Mouse (Mus musculus): ENCODE results near the gene Ppm1f. TPM values are rescaled to one million over a fixed set of nuclear protein-coding genes. Genes with fewer than 3 reads are reported as not detected.
A peak's percentile ranks its signal among the peaks of the same experiment; 100 is the strongest.
"Not testable (repeated sequence)": the region's sequence is repeated elsewhere in the genome, so short reads cannot be mapped to it uniquely, and the experiment has no call there.

Gene Ppm1f
- polyA plus RNA-seq, 1 experiment from 2014 or later, result 22.1 TPM

DNA sequence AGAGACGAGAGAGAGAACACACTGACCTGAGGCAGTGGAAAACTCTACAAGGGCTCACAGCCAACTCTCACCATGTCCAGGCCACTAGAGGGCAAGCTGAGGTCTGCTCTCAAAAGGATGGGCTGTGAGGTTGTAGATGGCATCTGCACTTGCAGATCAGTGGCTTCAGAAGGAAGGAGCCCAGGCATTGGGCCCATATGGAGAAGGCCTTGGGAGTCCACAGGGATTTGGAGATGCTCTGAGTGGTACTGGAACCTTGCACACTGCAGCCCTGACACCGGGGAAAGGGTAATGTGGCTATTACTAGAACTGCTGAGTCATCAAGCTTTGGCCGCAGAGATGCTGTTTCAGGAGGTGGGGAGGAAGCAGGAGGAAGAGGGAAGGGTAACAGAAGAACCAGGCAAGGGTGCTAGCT, 24.8 kb downstream of the Ppm1f start:
- no peaks in the 10 kb centered on the region for H3K27me3 ChIP-seq (ENCODE audit: control insufficient read depth, insufficient read depth, low read length)
- no peak for DNase-seq (ENCODE audit: low spot score)
- no peak for ATAC-seq (replicated peaks; ENCODE audit: low FRiP score)
- WGBS, result 80% methylated on average over 3 of the region's 3 CpGs
- no peak overlapping the region for H3K4me2 ChIP-seq (ENCODE audit: low read depth, low read length, severe bottlenecking)
- H3K4me1 ChIP-seq (replicated peaks; ENCODE audit: control insufficient read depth, insufficient read depth, low read length), result no peaks in the 10 kb centered on the region
- H3K36me3 ChIP-seq (ENCODE audit: control insufficient read depth, insufficient read depth, low read length), result peaks cover 9% of the 10 kb centered on the region
- no peak overlapping the region for H3K4me3 ChIP-seq (ENCODE audit: low read depth, low read length)
- no peak overlapping the region for H3K9ac ChIP-seq (ENCODE audit: low read length)
- H3K27ac ChIP-seq (ENCODE audit: low read depth, low read length), result no peak overlapping the region
- H3K9me3 ChIP-seq (ENCODE audit: control insufficient read depth, low read length), result no peaks in the 10 kb centered on the region

DNA sequence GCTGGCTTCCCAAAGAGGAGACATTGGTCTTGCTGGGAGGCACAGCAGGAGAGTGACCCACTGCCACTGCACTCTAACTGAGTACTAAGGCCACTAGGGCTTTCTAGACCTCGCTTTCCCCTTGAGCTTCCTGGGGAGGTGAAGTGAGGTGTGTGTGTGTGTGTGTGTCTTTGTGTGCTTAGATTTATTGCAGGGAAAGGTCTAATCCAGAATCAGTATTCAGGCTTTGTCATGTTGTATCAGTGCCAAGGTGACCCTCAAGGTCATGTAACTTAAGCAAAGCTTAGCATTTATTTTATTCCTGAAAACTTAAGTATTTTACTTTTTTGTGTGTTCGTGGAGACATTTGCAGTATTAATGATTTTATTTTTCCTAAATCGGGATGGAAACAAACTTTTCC, 28.2 kb downstream of the Ppm1f start:
- no peak overlapping the region for H3K4me2 ChIP-seq (ENCODE audit: low read depth, low read length, severe bottlenecking)
- ATAC-seq (replicated peaks; ENCODE audit: low FRiP score), result no peak
- DNase-seq (ENCODE audit: low spot score), result no peak
- over 99% methylated on average over 3 of the region's 3 CpGs for WGBS
- H3K4me1 ChIP-seq (replicated peaks; ENCODE audit: control insufficient read depth, insufficient read depth, low read length), result no peaks in the 10 kb centered on the region
- peaks cover 6% of the 10 kb centered on the region; the same call in 1 of the 2 replicates for H3K36me3 ChIP-seq (ENCODE audit: control insufficient read depth, insufficient read depth, low read length)
- H3K9ac ChIP-seq (ENCODE audit: low read length), result no peak overlapping the region
- no peak overlapping the region for H3K27ac ChIP-seq (ENCODE audit: low read depth, low read length)
- no peaks in the 10 kb centered on the region for H3K27me3 ChIP-seq (ENCODE audit: control insufficient read depth, insufficient read depth, low read length)
- no peak overlapping the region for H3K4me3 ChIP-seq (ENCODE audit: low read depth, low read length)
- no peaks in the 10 kb centered on the region for H3K9me3 ChIP-seq (ENCODE audit: control insufficient read depth, low read length)

DNA sequence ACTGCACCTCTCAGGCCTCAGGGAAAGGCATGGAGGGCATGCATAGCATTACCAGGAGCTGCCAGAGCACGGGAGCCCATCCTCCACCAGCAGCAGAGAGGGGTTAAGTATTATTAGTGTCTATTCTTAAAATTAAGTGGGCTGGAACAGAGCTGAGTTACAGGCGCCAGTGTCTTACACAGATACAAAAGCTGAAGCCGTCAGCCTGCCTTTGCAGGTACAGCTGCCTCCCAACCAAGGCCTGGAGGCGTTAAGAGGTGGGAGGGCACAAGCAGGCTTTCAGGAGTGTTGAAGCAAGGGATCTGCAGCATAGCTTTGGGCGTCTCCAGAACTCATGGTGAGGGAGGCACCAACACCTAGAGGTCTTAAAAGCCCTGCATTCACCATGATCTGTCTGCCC, 30.3 kb downstream of the Ppm1f start:
- DNase-seq (ENCODE audit: low spot score) (no peak), ATAC-seq (replicated peaks; ENCODE audit: low FRiP score) (no peak)
- Histone ChIP-seq H3K9me3 (ENCODE audit: control insufficient read depth, low read length) (no peaks in the 10 kb centered on the region), H3K27me3 (ENCODE audit: control insufficient read depth, insufficient read depth, low read length) (no peaks in the 10 kb centered on the region), H3K4me1 (replicated peaks; ENCODE audit: control insufficient read depth, insufficient read depth, low read length) (no peaks in the 10 kb centered on the region), H3K36me3 (ENCODE audit: control insufficient read depth, insufficient read depth, low read length) (peaks cover 6% of the 10 kb centered on the region; the same call in 1 of the 2 replicates), H3K4me3 (ENCODE audit: low read depth, low read length) (no peak overlapping the region), H3K9ac (ENCODE audit: low read length) (no peak overlapping the region), H3K4me2 (ENCODE audit: low read depth, low read length, severe bottlenecking) (no peak overlapping the region), H3K27ac (ENCODE audit: low read depth, low read length) (no peak overlapping the region)
- 24% methylated on average over 5 of the region's 5 CpGs for WGBS

GRCm38 (mm10) chr16:16928908-16929307, 32.6 kb downstream of the Ppm1f start:
- ATAC-seq (replicated peaks; ENCODE audit: low FRiP score), result 0 out of 2 replicates have a peak, but pooled peaks have one; percentile 44
- not testable (repeated sequence) for H3K27me3 ChIP-seq (ENCODE audit: control insufficient read depth, insufficient read depth, low read length); H3K36me3 ChIP-seq (ENCODE audit: control insufficient read depth, insufficient read depth, low read length); H3K4me2 ChIP-seq (ENCODE audit: low read depth, low read length, severe bottlenecking); H3K4me1 ChIP-seq (replicated peaks; ENCODE audit: control insufficient read depth, insufficient read depth, low read length); H3K4me3 ChIP-seq (ENCODE audit: low read depth, low read length); H3K27ac ChIP-seq (ENCODE audit: low read depth, low read length); H3K9me3 ChIP-seq (ENCODE audit: control insufficient read depth, low read length); DNase-seq (ENCODE audit: low spot score); H3K9ac ChIP-seq (ENCODE audit: low read length)
- WGBS, result 71% methylated on average over 3 of the region's 3 CpGs

DNA sequence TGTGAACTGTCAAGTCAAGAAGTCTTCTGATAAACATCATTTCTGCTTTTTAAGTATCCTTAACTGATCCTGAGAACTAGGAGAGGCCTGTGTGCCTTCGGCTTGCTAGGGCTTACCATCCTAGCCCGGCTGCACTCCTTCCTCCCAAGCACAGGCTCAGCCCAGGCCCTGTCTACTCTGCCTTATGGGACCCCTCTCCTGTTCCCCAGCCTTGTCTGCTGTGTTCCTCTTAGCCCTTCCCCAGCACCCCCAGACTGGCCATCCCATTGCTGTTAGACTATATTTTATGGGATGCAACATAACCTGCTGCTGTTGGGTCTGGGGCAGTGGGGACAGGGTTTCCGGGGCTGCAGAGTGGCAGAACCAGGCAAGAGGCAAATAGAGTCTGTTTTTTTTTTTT, 34.1 kb downstream of the Ppm1f start:
- Histone ChIP-seq H3K9me3 (ENCODE audit: control insufficient read depth, low read length) (no peaks in the 10 kb centered on the region), H3K36me3 (ENCODE audit: control insufficient read depth, insufficient read depth, low read length) (no peaks in the 10 kb centered on the region), H3K4me2 (ENCODE audit: low read depth, low read length, severe bottlenecking) (no peak overlapping the region), H3K4me1 (replicated peaks; ENCODE audit: control insufficient read depth, insufficient read depth, low read length) (no peaks in the 10 kb centered on the region), H3K27me3 (ENCODE audit: control insufficient read depth, insufficient read depth, low read length) (no peaks in the 10 kb centered on the region), H3K27ac (ENCODE audit: low read depth, low read length) (no peak overlapping the region), H3K4me3 (ENCODE audit: low read depth, low read length) (no peak overlapping the region), H3K9ac (ENCODE audit: low read length) (no peak overlapping the region)
- ATAC-seq (replicated peaks; ENCODE audit: low FRiP score) (no peak), DNase-seq (ENCODE audit: low spot score) (no peak)
- 92% methylated on average over 3 of the region's 3 CpGs for WGBS

- Histone ChIP-seq H3K27me3 (ENCODE audit: control insufficient read depth, insufficient read depth, low read length) (no peaks in the 10 kb centered on the region), H3K9me3 (ENCODE audit: control insufficient read depth, low read length) (no peaks in the 10 kb centered on the region), H3K4me2 (ENCODE audit: low read depth, low read length, severe bottlenecking) (no peak overlapping the region), H3K4me1 (replicated peaks; ENCODE audit: control insufficient read depth, insufficient read depth, low read length) (no peaks in the 10 kb centered on the region), H3K27ac (ENCODE audit: low read depth, low read length) (no peak overlapping the region), H3K4me3 (ENCODE audit: low read depth, low read length) (no peak overlapping the region), H3K36me3 (ENCODE audit: control insufficient read depth, insufficient read depth, low read length) (no peaks in the 10 kb centered on the region), H3K9ac (ENCODE audit: low read length) (no peak overlapping the region)
- ATAC-seq (replicated peaks; ENCODE audit: low FRiP score), result no peak
- no peak for DNase-seq (ENCODE audit: low spot score)
- 84% methylated on average over 5 of the region's 5 CpGs for WGBS
Observed at GRCm38 (mm10) chr16:16930810-16931296, 34.6 kb downstream of the Ppm1f start.

DNA sequence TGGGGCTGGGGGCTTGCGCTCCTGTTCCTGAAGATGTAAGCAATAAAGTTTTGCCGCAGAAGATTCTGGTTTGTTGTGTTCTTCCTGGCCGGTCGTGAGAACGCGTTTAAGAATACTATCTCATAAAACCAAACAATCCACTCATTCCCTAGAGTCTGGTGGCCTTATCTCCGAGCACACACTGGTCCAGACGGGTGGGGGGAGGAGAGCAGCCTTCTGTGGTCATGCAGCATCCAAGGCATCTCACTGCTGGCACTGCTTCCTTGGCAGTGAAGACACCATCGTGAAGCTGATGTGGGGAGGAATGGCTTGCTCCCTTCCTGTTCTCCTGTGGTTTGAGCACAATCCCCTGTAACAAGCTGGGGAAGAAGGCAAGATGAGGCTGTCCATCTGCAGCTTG, 43.3 kb downstream of the Ppm1f start:
- no peak overlapping the region for H3K9ac ChIP-seq (ENCODE audit: low read length)
- no peak overlapping the region for H3K4me3 ChIP-seq (ENCODE audit: low read depth, low read length)
- WGBS, result 91% methylated on average over 9 of the region's 9 CpGs
- no peak overlapping the region for H3K27ac ChIP-seq (ENCODE audit: low read depth, low read length)
- ATAC-seq (replicated peaks; ENCODE audit: low FRiP score) (no peak), DNase-seq (ENCODE audit: low spot score) (no peak)
- no peaks in the 10 kb centered on the region; the same call in 1 of the 2 replicates for H3K9me3 ChIP-seq (ENCODE audit: control insufficient read depth, low read length)
- H3K27me3 ChIP-seq (ENCODE audit: control insufficient read depth, insufficient read depth, low read length), result no peaks in the 10 kb centered on the region
- no peaks in the 10 kb centered on the region for H3K4me1 ChIP-seq (replicated peaks; ENCODE audit: control insufficient read depth, insufficient read depth, low read length)
- no peak overlapping the region for H3K4me2 ChIP-seq (ENCODE audit: low read depth, low read length, severe bottlenecking)
- no peaks in the 10 kb centered on the region for H3K36me3 ChIP-seq (ENCODE audit: control insufficient read depth, insufficient read depth, low read length)

DNA sequence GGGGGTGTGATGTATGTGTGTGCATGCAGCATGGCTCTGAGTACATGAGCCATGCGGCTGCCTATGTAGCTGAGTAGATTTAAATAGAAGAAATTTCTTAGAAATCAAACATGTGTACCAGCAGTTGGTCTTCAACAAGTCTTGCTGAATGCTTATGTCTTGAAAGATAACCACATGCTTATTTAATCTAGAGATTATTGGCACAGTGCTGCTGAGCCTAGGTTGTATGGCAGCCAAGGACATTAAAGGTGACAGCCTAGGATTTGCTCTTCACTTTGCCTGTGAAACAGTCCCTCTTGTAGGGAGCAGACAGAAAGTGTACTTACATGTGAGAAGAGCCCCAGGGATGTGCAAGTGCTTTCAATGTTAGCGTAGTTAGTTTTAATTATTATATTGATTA, 44.8 kb downstream of the Ppm1f start:
- Histone ChIP-seq H3K4me3 (ENCODE audit: low read depth, low read length) (no peak overlapping the region), H3K27ac (ENCODE audit: low read depth, low read length) (no peak overlapping the region), H3K9ac (ENCODE audit: low read length) (no peak overlapping the region), H3K4me2 (ENCODE audit: low read depth, low read length, severe bottlenecking) (no peak overlapping the region), H3K27me3 (ENCODE audit: control insufficient read depth, insufficient read depth, low read length) (no peaks in the 10 kb centered on the region), H3K4me1 (replicated peaks; ENCODE audit: control insufficient read depth, insufficient read depth, low read length) (no peaks in the 10 kb centered on the region), H3K9me3 (ENCODE audit: control insufficient read depth, low read length) (no peaks in the 10 kb centered on the region; the same call in 1 of the 2 replicates), H3K36me3 (ENCODE audit: control insufficient read depth, insufficient read depth, low read length) (no peaks in the 10 kb centered on the region)
- WGBS, result 93% methylated on average over 2 of the region's 2 CpGs
- ATAC-seq (replicated peaks; ENCODE audit: low FRiP score) (no peak), DNase-seq (ENCODE audit: low spot score) (no peak)

DNA sequence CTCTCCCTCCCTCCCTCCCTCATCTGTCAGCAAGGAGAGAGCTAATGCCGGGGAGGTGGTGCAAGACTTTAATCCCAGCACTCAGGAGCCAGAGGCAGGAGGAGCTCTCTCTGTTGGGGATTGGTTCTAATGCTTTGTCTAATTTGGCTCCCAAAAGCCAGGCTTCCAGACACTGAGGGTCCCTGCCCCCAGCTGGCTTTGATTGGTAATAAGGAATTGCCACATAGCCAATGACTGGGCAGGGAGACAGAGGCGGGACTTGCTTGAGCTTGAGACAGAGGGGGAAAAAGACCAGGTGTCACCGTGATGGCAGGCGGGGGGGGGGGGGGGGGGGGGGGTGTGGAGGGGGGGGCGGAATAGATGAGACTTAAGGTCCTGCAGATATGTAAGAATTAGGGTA, 62.3 kb downstream of the Ppm1f start:
- no peak overlapping the region for H3K4me3 ChIP-seq (ENCODE audit: low read depth, low read length)
- no peak for ATAC-seq (replicated peaks; ENCODE audit: low FRiP score)
- no peak for DNase-seq (ENCODE audit: low spot score)
- no peak overlapping the region for H3K9ac ChIP-seq (ENCODE audit: low read length)
- H3K36me3 ChIP-seq (ENCODE audit: control insufficient read depth, insufficient read depth, low read length), result no peaks in the 10 kb centered on the region
- H3K4me2 ChIP-seq (ENCODE audit: low read depth, low read length, severe bottlenecking), result no peak overlapping the region
- H3K9me3 ChIP-seq (ENCODE audit: control insufficient read depth, low read length), result no peaks in the 10 kb centered on the region
- no peaks in the 10 kb centered on the region for H3K4me1 ChIP-seq (replicated peaks; ENCODE audit: control insufficient read depth, insufficient read depth, low read length)
- WGBS, result 29% methylated on average over 2 of the region's 5 CpGs
- H3K27ac ChIP-seq (ENCODE audit: low read depth, low read length), result no peak overlapping the region
- H3K27me3 ChIP-seq (ENCODE audit: control insufficient read depth, insufficient read depth, low read length), result no peaks in the 10 kb centered on the region
